Mouse (Mus musculus): ENCODE results near the gene Hoxd11. TPM values are rescaled to one million over a fixed set of nuclear protein-coding genes. Genes with fewer than 3 reads are reported as not detected.

Gene Hoxd11
- polyA plus RNA-seq, 1 experiment from 2014 or later = 1.1 TPM

GRCm38 (mm10) chr2:74655821-74656631 is 23.3 kb upstream of the Hoxd11 start:
- ATAC-seq = 0 out of 2 replicates have a peak, but pooled peaks have one; percentile 34
- Histone ChIP-seq H3K9ac (ENCODE audit: low read depth, low read length) (peak overlapping the region; percentile 24; the same call in 1 of the 2 replicates), H3K4me3 (ENCODE audit: low read length) (peak overlapping the region; percentile 46), H3K9me3 (ENCODE audit: control insufficient read depth, low read length) (no peaks in the 10 kb centered on the region), H3K36me3 (ENCODE audit: control insufficient read depth, insufficient read depth, low read length) (no peaks in the 10 kb centered on the region), H3K4me1 (ENCODE audit: control insufficient read depth, insufficient read depth, low read length) (no peaks in the 10 kb centered on the region; the same call in 1 of the 2 replicates), H3K27ac (ENCODE audit: low read length) (no peak overlapping the region), H3K27me3 (replicated peaks; ENCODE audit: control insufficient read depth, insufficient read depth, low read length) (peaks cover 60% of the 10 kb centered on the region), H3K4me2 (ENCODE audit: low read depth, low read length) (peak overlapping the region; percentile 61)
- 1% methylated on average over 45 of the region's 69 CpGs for WGBS

- 3% methylated on average over 4 of the region's 4 CpGs for WGBS
- no peaks in the 10 kb centered on the region; the same call in 1 of the 2 replicates for H3K4me1 ChIP-seq (ENCODE audit: control insufficient read depth, insufficient read depth, low read length)
- H3K4me3 ChIP-seq (ENCODE audit: low read length) = no peak overlapping the region
- no peak overlapping the region for H3K27ac ChIP-seq (ENCODE audit: low read length)
- H3K9me3 ChIP-seq (ENCODE audit: control insufficient read depth, low read length) = no peaks in the 10 kb centered on the region
- H3K36me3 ChIP-seq (ENCODE audit: control insufficient read depth, insufficient read depth, low read length) = no peaks in the 10 kb centered on the region
- H3K4me2 ChIP-seq (ENCODE audit: low read depth, low read length) = no peak overlapping the region
- ATAC-seq = no peak
- no peak overlapping the region for H3K9ac ChIP-seq (ENCODE audit: low read depth, low read length)
- peaks cover 63% of the 10 kb centered on the region for H3K27me3 ChIP-seq (replicated peaks; ENCODE audit: control insufficient read depth, insufficient read depth, low read length)
Measured at GRCm38 (mm10) chr2:74656632-74657021, 22.7 kb upstream of the Hoxd11 start.

GRCm38 (mm10) chr2:74657251-74658023 is 21.9 kb upstream of the Hoxd11 start:
- Histone ChIP-seq H3K27me3 (replicated peaks; ENCODE audit: control insufficient read depth, insufficient read depth, low read length) (peaks cover 63% of the 10 kb centered on the region), H3K9ac (ENCODE audit: low read depth, low read length) (no peak overlapping the region), H3K9me3 (ENCODE audit: control insufficient read depth, low read length) (no peaks in the 10 kb centered on the region), H3K4me3 (ENCODE audit: low read length) (peak overlapping the region; percentile 13; the same call in 1 of the 2 replicates), H3K27ac (ENCODE audit: low read length) (no peak overlapping the region), H3K4me1 (ENCODE audit: control insufficient read depth, insufficient read depth, low read length) (no peaks in the 10 kb centered on the region; the same call in 1 of the 2 replicates), H3K36me3 (ENCODE audit: control insufficient read depth, insufficient read depth, low read length) (no peaks in the 10 kb centered on the region), H3K4me2 (ENCODE audit: low read depth, low read length) (0 out of 2 replicates have a peak overlapping the region, but pooled peaks have one; percentile 7)
- WGBS = 3% methylated on average over 62 of the region's 62 CpGs
- ATAC-seq = no peak

GRCm38 (mm10) chr2:74658024-74658666 is 21.2 kb upstream of the Hoxd11 start:
- no peaks in the 10 kb centered on the region for H3K36me3 ChIP-seq (ENCODE audit: control insufficient read depth, insufficient read depth, low read length)
- WGBS = 2% methylated on average over 15 of the region's 15 CpGs
- peak overlapping the region; percentile 13; the same call in 1 of the 2 replicates for H3K4me3 ChIP-seq (ENCODE audit: low read length)
- H3K9ac ChIP-seq (ENCODE audit: low read depth, low read length) = no peak overlapping the region
- H3K27me3 ChIP-seq (replicated peaks; ENCODE audit: control insufficient read depth, insufficient read depth, low read length) = peaks cover 66% of the 10 kb centered on the region
- ATAC-seq = no peak
- no peaks in the 10 kb centered on the region for H3K9me3 ChIP-seq (ENCODE audit: control insufficient read depth, low read length)
- H3K27ac ChIP-seq (ENCODE audit: low read length) = no peak overlapping the region
- 0 out of 2 replicates have a peak overlapping the region, but pooled peaks have one; percentile 7 for H3K4me2 ChIP-seq (ENCODE audit: low read depth, low read length)
- no peaks in the 10 kb centered on the region; the same call in 1 of the 2 replicates for H3K4me1 ChIP-seq (ENCODE audit: control insufficient read depth, insufficient read depth, low read length)

GRCm38 (mm10) chr2:74658667-74659371 is 20.5 kb upstream of the Hoxd11 start:
- no peaks in the 10 kb centered on the region for H3K36me3 ChIP-seq (ENCODE audit: control insufficient read depth, insufficient read depth, low read length)
- no peak overlapping the region for H3K4me3 ChIP-seq (ENCODE audit: low read length)
- no peaks in the 10 kb centered on the region; the same call in 1 of the 2 replicates for H3K4me1 ChIP-seq (ENCODE audit: control insufficient read depth, insufficient read depth, low read length)
- no peak for ATAC-seq
- 0 out of 2 replicates have a peak overlapping the region, but pooled peaks have one; percentile 3 for H3K4me2 ChIP-seq (ENCODE audit: low read depth, low read length)
- peaks cover 70% of the 10 kb centered on the region for H3K27me3 ChIP-seq (replicated peaks; ENCODE audit: control insufficient read depth, insufficient read depth, low read length)
- H3K9ac ChIP-seq (ENCODE audit: low read depth, low read length) = no peak overlapping the region
- no peak overlapping the region for H3K27ac ChIP-seq (ENCODE audit: low read length)
- no peaks in the 10 kb centered on the region for H3K9me3 ChIP-seq (ENCODE audit: control insufficient read depth, low read length)
- 1% methylated on average over 47 of the region's 47 CpGs for WGBS

GRCm38 (mm10) chr2:74659507-74660005 is 19.8 kb upstream of the Hoxd11 start, which contains the start of gene Evx2:
Evx2 (minus strand) TSS chr2:74659557.
- H3K27me3 ChIP-seq (replicated peaks; ENCODE audit: control insufficient read depth, insufficient read depth, low read length) = peaks cover 71% of the 10 kb centered on the region
- 2% methylated on average over 28 of the region's 28 CpGs for WGBS
- no peaks in the 10 kb centered on the region for H3K36me3 ChIP-seq (ENCODE audit: control insufficient read depth, insufficient read depth, low read length)
- no peaks in the 10 kb centered on the region; the same call in 1 of the 2 replicates for H3K4me1 ChIP-seq (ENCODE audit: control insufficient read depth, insufficient read depth, low read length)
- no peak within 1 kb of the TSS for H3K4me3 ChIP-seq (ENCODE audit: low read length)
- no peak within 1 kb of the TSS for H3K9ac ChIP-seq (ENCODE audit: low read depth, low read length)
- no peaks in the 10 kb centered on the region for H3K9me3 ChIP-seq (ENCODE audit: control insufficient read depth, low read length)
- 0 out of 2 replicates have a peak within 1 kb of the TSS, but pooled peaks have one; percentile 3 for H3K4me2 ChIP-seq (ENCODE audit: low read depth, low read length)
- no peak for ATAC-seq
- H3K27ac ChIP-seq (ENCODE audit: low read length) = no peak within 1 kb of the TSS

- H3K9me3 ChIP-seq (ENCODE audit: control insufficient read depth, low read length) = no peaks in the 10 kb centered on the region
- H3K36me3 ChIP-seq (ENCODE audit: control insufficient read depth, insufficient read depth, low read length) = no peaks in the 10 kb centered on the region
- H3K4me3 ChIP-seq (ENCODE audit: low read length) = no peak overlapping the region
- H3K27ac ChIP-seq (ENCODE audit: low read length) = no peak overlapping the region
- 2% methylated on average over 30 of the region's 30 CpGs for WGBS
- peaks cover 69% of the 10 kb centered on the region for H3K27me3 ChIP-seq (replicated peaks; ENCODE audit: control insufficient read depth, insufficient read depth, low read length)
- H3K4me1 ChIP-seq (ENCODE audit: control insufficient read depth, insufficient read depth, low read length) = no peaks in the 10 kb centered on the region; the same call in 1 of the 2 replicates
- no peak overlapping the region for H3K9ac ChIP-seq (ENCODE audit: low read depth, low read length)
- no peak overlapping the region for H3K4me2 ChIP-seq (ENCODE audit: low read depth, low read length)
- ATAC-seq = no peak
Measured at GRCm38 (mm10) chr2:74660421-74661375, 18.7 kb upstream of the Hoxd11 start.

GRCm38 (mm10) chr2:74661685-74662084 is 17.7 kb upstream of the Hoxd11 start:
- no peaks in the 10 kb centered on the region for H3K36me3 ChIP-seq (ENCODE audit: control insufficient read depth, insufficient read depth, low read length)
- H3K27ac ChIP-seq (ENCODE audit: low read length) = no peak overlapping the region
- H3K9me3 ChIP-seq (ENCODE audit: control insufficient read depth, low read length) = no peaks in the 10 kb centered on the region
- peaks cover 69% of the 10 kb centered on the region for H3K27me3 ChIP-seq (replicated peaks; ENCODE audit: control insufficient read depth, insufficient read depth, low read length)
- H3K4me3 ChIP-seq (ENCODE audit: low read length) = no peak overlapping the region
- no peak for ATAC-seq
- peak overlapping the region; percentile 17; the same call in 1 of the 2 replicates for H3K4me2 ChIP-seq (ENCODE audit: low read depth, low read length)
- WGBS = 3% methylated on average over 14 of the region's 14 CpGs
- no peak overlapping the region for H3K9ac ChIP-seq (ENCODE audit: low read depth, low read length)
- no peaks in the 10 kb centered on the region for H3K4me1 ChIP-seq (ENCODE audit: control insufficient read depth, insufficient read depth, low read length)
